Mouse (Mus musculus) testis, adult 2 months (tissue): Measurements from ENCODE around the gene Olfml2a. TPM values are rescaled to one million over a fixed set of nuclear protein-coding genes. Genes with fewer than 3 reads are reported as not detected.

Experiments
- H3K27ac ChIP-seq: fragments of 200-500 bp; 2 replicates; pipeline ENCODE4 v1.5.1; 2012; ENCODE audit warnings: low read depth, low read length; ENCODE audit not compliant: control insufficient read depth, insufficient read depth
- H3K27me3 ChIP-seq: fragments of 200-500 bp; 2 replicates; pipeline ENCODE4 v1.6.1; 2012; ENCODE audit warnings: mild to moderate bottlenecking, low read length, moderate library complexity; ENCODE audit not compliant: control insufficient read depth, insufficient read depth
- H3K36me3 ChIP-seq: fragments of 200-500 bp; 2 replicates; pipeline ENCODE4 v1.6.1; 2012; ENCODE audit warnings: mild to moderate bottlenecking, low read length; ENCODE audit not compliant: control insufficient read depth, insufficient read depth
- H3K4me1 ChIP-seq: fragments of 200-500 bp; 2 replicates; pipeline ENCODE4 v1.6.1; 2012; ENCODE audit warnings: low read length; ENCODE audit not compliant: control insufficient read depth, insufficient read depth
- H3K4me3 ChIP-seq: fragments of 200-500 bp; 2 replicates; pipeline ENCODE4 v1.5.1; 2012; ENCODE audit warnings: low read depth, mild to moderate bottlenecking, low read length, moderate library complexity, mixed read lengths; ENCODE audit not compliant: control insufficient read depth
- CTCF ChIP-seq: fragments of 200-500 bp; IDR thresholded peaks from 2 replicates; pipeline ENCODE4 v1.5.1; 2012; ENCODE audit warnings: low read depth, mild to moderate bottlenecking, inconsistent platforms, low read length, moderate library complexity; ENCODE audit not compliant: control insufficient read depth, insufficient read depth, insufficient replicate concordance
- POLR2A ChIP-seq: fragments of 200-500 bp; IDR thresholded peaks from 2 replicates; pipeline ENCODE4 v1.6.1; 2012; ENCODE audit warnings: low read depth, mild to moderate bottlenecking, inconsistent platforms, low read length, moderate library complexity; ENCODE audit not compliant: control insufficient read depth
- polyA plus RNA-seq: library from polyadenylated mRNA; depleted of rRNA; stranded (reverse); fragments of >200 nt; gene quantifications from 2 replicates; pipeline ENCODE4 v1.2.3, GENCODE M21; 2012

Olfml2a gene
- polyA plus RNA-seq, 1 experiment = 1.6 TPM

DNA sequence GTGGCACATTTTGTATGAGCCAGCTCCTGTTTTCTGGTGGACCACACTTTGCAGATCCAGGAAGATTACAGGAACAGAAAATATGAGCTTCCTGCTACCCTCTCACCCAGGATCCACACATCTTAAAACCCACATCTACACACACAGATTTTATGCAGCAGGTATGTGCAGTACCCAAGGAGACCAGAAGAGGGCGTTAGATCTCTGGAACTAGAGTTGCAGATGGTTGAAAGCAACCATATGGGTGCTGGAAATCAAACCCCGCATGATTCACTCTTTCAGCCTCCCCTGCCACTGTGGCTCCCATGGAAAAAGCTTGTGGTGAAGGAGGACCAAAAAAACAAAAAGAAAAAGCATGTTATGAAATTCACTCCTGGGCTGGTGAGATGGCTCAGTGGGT lies 7.3 kb downstream of the Olfml2a start:
- Histone ChIP-seq H3K27ac (no peak overlapping the region), H3K4me1 (no peaks in the 10 kb centered on the region), H3K36me3 (no peaks in the 10 kb centered on the region), H3K27me3 (no peaks in the 10 kb centered on the region), H3K4me3 (no peak overlapping the region)
- TF ChIP-seq POLR2A = no peak
- no peak for TF ChIP-seq CTCF

DNA sequence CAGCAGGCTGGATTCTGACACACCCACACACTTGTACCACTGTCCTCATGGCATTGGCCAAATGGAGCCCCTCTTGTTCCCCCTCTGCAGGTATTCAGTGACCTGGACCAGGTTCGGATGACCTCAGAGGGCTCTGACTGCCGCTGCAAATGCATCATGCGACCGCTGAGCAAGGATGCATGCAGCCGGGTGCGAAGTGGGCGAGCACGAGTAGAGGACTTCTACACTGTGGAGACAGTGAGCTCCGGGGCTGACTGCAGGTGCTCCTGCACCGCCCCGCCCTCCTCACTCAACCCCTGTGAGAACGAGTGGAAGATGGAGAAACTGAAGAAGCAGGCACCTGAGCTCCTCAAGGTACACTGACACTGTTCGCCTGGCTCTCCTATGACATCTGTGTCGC lies 9.6 kb downstream of the Olfml2a start:
- Histone ChIP-seq H3K4me3 (no peak overlapping the region), H3K27ac (no peak overlapping the region), H3K27me3 (no peaks in the 10 kb centered on the region), H3K4me1 (no peaks in the 10 kb centered on the region), H3K36me3 (no peaks in the 10 kb centered on the region)
- TF ChIP-seq CTCF (no peak), POLR2A (no peak)

DNA sequence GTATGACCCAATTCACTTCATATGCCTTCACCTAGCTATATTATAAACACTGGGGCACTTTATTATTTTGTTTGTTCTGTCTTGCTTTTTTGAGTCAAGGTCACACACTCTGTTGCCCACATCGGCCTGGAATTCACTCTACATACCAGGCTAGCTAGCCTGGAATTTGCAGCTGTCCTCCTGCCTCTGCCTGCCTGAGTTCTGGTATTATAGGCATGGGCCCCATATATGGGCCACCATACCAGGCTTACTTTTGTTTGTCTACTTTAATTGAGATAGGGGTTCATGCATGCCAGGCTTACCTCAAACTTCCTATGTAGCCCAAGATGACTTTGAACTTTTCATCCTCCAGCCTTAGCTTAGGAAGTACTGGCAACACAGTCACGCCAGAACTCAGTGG lies 10.1 kb downstream of the Olfml2a start:
- Histone ChIP-seq H3K4me3 (no peak overlapping the region), H3K27me3 (no peaks in the 10 kb centered on the region), H3K4me1 (no peaks in the 10 kb centered on the region), H3K36me3 (no peaks in the 10 kb centered on the region), H3K27ac (no peak overlapping the region)
- TF ChIP-seq POLR2A (no peak), CTCF (no peak)

DNA sequence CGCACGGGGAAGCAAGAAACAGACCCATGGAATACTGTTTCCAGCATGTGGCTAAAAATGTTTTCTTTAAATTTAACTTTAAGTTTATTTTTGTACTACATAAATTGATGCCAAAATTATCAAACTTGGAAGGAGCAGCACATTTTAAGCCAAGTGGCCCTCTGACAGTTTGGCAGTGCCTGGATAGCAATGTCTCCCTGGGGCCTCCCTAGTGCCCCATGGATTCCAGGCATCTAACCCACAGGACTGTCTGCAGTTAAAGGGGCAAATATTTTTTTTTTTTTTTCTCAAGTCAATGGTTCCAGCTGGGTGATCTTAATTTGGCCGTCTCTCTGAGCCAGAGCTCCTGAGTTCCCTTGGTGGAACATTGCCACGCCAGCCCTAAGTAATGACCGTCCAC lies 11.4 kb downstream of the Olfml2a start:
- no peaks in the 10 kb centered on the region; the same call in 1 of the 2 replicates for H3K4me1 ChIP-seq
- no peaks in the 10 kb centered on the region for H3K36me3 ChIP-seq
- no peak for TF ChIP-seq CTCF
- H3K27me3 ChIP-seq = no peaks in the 10 kb centered on the region
- H3K27ac ChIP-seq = no peak overlapping the region
- H3K4me3 ChIP-seq = no peak overlapping the region

DNA sequence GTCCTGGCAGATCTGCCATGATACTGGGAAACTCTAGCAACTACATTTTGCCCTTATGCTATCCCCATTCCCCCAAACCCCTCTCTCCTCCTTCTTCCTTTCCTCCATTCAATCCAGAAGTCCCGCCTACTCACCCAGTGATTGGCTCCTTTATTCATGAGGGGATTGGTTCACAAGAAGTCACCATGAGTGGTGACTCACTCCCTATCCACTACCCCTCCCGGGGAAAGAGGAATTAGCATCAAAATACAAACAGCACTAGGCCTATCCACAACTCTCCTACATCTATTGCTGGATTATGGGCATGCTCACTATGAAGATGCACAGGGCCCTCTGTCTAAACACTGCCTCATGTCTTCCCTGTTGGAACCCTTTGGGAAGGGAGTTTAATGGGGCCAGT lies 12.2 kb downstream of the Olfml2a start:
- TF ChIP-seq POLR2A (no peak), CTCF (no peak)
- Histone ChIP-seq H3K4me3 (no peak overlapping the region), H3K36me3 (no peaks in the 10 kb centered on the region), H3K27me3 (no peaks in the 10 kb centered on the region), H3K27ac (no peak overlapping the region), H3K4me1 (no peaks in the 10 kb centered on the region; the same call in 1 of the 2 replicates)

DNA sequence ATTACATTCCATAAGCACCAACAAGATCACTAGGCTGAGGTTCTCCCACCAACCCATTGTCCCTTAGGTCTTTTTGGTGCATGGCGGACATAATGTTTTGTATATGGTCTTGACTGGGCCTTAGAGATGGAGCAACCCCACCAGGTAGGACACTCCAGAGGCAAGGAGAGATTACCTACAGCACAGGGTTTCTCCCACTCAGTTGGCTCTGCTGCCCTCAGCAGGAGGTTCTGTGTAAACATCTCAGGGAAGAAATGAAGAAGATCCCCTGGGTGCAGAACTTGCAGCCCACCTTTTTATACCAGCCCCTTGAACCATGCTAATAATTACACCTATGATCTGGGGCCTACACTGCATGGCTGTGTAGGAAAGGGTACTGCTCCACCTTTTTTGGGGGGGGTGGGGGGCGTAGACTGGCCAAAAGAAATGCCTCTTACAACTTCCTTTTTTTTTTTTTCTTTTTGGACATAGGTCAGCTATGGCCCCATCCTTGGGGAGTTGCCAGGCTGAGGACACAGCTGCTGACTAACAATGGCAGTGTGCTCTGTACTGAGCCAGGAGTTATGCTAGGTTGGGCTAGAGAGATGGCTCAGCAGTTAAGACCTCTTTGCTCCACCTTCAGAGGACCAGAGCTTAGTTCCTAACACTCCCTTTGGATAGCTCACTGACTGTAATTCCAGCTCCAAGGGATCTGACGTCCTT lies 12.8 kb downstream of the Olfml2a start:
- Histone ChIP-seq H3K36me3 (no peaks in the 10 kb centered on the region), H3K27ac (no peak overlapping the region), H3K4me3 (no peak overlapping the region), H3K4me1 (no peaks in the 10 kb centered on the region; the same call in 1 of the 2 replicates), H3K27me3 (no peaks in the 10 kb centered on the region)
- TF ChIP-seq POLR2A (no peak), CTCF (no peak)

DNA sequence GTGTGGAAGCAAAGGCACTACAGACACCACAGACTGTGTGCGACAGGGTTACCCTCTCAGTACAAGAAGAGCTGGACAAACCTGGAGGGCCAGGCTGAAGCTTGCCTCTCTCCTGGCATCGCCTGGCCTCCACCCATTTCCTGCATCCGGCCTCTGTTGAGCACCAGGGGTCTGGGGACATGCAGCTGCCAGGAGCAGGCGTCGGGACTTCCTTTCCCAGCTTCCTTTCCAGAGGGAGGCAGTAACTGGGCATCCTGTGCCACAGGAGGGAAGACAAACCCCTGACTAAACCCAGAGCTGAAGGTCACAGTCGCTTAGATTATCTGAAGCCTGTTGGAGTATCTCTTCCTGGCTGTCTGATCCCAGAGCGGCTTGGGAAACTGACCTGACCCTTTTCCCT lies 15.8 kb downstream of the Olfml2a start:
- Histone ChIP-seq H3K27me3 (no peaks in the 10 kb centered on the region), H3K4me1 (peaks cover 3% of the 10 kb centered on the region; the same call in 1 of the 2 replicates), H3K36me3 (no peaks in the 10 kb centered on the region), H3K27ac (no peak overlapping the region), H3K4me3 (no peak overlapping the region)
- no peak for TF ChIP-seq POLR2A
- no peak for TF ChIP-seq CTCF

DNA sequence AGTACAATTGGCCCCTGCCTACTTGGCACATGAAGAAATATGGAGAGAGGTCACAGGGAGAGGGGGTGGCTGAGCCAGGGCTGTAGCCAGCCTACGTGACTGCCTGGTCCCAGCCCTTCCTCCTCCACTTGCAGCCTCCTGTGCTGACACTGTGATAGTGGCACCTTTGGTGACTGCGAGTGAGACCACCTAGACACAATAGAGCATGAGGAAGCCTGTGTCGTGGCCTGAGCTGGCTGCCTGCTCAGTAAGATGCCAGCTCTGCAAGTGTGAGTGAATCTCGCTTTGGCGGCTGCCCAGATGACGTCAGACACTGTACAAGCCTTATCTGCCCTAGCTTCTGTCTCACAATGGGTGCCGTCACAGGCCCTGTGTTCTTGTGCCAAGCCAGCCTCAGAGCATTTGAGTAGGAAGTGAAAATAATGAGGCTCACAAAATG lies 18.5 kb downstream of the Olfml2a start:
- Histone ChIP-seq H3K27ac (no peak overlapping the region), H3K36me3 (no peaks in the 10 kb centered on the region), H3K4me1 (peaks cover 3% of the 10 kb centered on the region; the same call in 1 of the 2 replicates), H3K27me3 (no peaks in the 10 kb centered on the region), H3K4me3 (no peak overlapping the region)
- no peak for TF ChIP-seq POLR2A
- TF ChIP-seq CTCF = no peak
